Mouse (Mus musculus): ENCODE data around the gene Cdca7. TPM values are rescaled to one million over a fixed set of nuclear protein-coding genes. Genes with fewer than 3 reads are reported as not detected.
A peak's percentile ranks its signal among the peaks of the same experiment; 100 is the strongest.

Gene Cdca7
- polyA plus RNA-seq, 1 experiment from 2014 or later, result 116 TPM

GRCm38 (mm10) chr2:72477221-72477620 is 1.3 kb downstream of the Cdca7 start:
- under 1% methylated on average over 11 of the region's 11 CpGs for WGBS
- peak overlapping the region; percentile 84 for H3K27ac ChIP-seq (ENCODE audit: low read depth, low read length)
- peaks cover 29% of the 10 kb centered on the region for H3K4me1 ChIP-seq (ENCODE audit: control insufficient read depth, insufficient read depth, low read length)
- H3K9me3 ChIP-seq (replicated peaks; ENCODE audit: control insufficient read depth, low read length), result no peaks in the 10 kb centered on the region
- DNase-seq (ENCODE audit: low spot score) (no peak), ATAC-seq (no peak)
- H3K27me3 ChIP-seq (replicated peaks; ENCODE audit: control insufficient read depth, insufficient read depth, low read length), result no peaks in the 10 kb centered on the region
- H3K4me2 ChIP-seq (ENCODE audit: low read length), result peak overlapping the region; percentile 78
- H3K4me3 ChIP-seq (ENCODE audit: low read depth, low read length), result peak overlapping the region; percentile 82
- H3K36me3 ChIP-seq (ENCODE audit: control insufficient read depth, insufficient read depth, low read length), result peaks cover 27% of the 10 kb centered on the region
- H3K9ac ChIP-seq (ENCODE audit: low read length), result peak overlapping the region; percentile 85

GRCm38 (mm10) chr2:72478176-72478575 is 2.2 kb downstream of the Cdca7 start:
- peak overlapping the region; percentile 85; the same call in 1 of the 2 replicates for H3K9ac ChIP-seq (ENCODE audit: low read length)
- peak; percentile 29; the same call in 1 of the 2 replicates for ATAC-seq
- peak overlapping the region; percentile 82 for H3K4me3 ChIP-seq (ENCODE audit: low read depth, low read length)
- peak overlapping the region; percentile 66; the same call in 1 of the 2 replicates for H3K27ac ChIP-seq (ENCODE audit: low read depth, low read length)
- no peaks in the 10 kb centered on the region for H3K9me3 ChIP-seq (replicated peaks; ENCODE audit: control insufficient read depth, low read length)
- peak overlapping the region; percentile 78 for H3K4me2 ChIP-seq (ENCODE audit: low read length)
- WGBS, result 17% methylated on average over 4 of the region's 4 CpGs
- DNase-seq (ENCODE audit: low spot score), result peak; percentile 81
- H3K27me3 ChIP-seq (replicated peaks; ENCODE audit: control insufficient read depth, insufficient read depth, low read length), result no peaks in the 10 kb centered on the region
- peaks cover 29% of the 10 kb centered on the region for H3K4me1 ChIP-seq (ENCODE audit: control insufficient read depth, insufficient read depth, low read length)
- H3K36me3 ChIP-seq (ENCODE audit: control insufficient read depth, insufficient read depth, low read length), result peaks cover 37% of the 10 kb centered on the region

- peaks cover 29% of the 10 kb centered on the region for H3K4me1 ChIP-seq (ENCODE audit: control insufficient read depth, insufficient read depth, low read length)
Observed at GRCm38 (mm10) chr2:72478921-72479320, 3.0 kb downstream of the Cdca7 start.

GRCm38 (mm10) chr2:72479818-72480217 is 3.9 kb downstream of the Cdca7 start:
- Histone ChIP-seq H3K36me3 (ENCODE audit: control insufficient read depth, insufficient read depth, low read length) (peaks cover 53% of the 10 kb centered on the region), H3K9ac (ENCODE audit: low read length) (peak overlapping the region; percentile 55; the same call in 1 of the 2 replicates), H3K4me2 (ENCODE audit: low read length) (peak overlapping the region; percentile 78), H3K27ac (ENCODE audit: low read depth, low read length) (no peak overlapping the region), H3K27me3 (replicated peaks; ENCODE audit: control insufficient read depth, insufficient read depth, low read length) (no peaks in the 10 kb centered on the region), H3K4me1 (ENCODE audit: control insufficient read depth, insufficient read depth, low read length) (peaks cover 29% of the 10 kb centered on the region), H3K4me3 (ENCODE audit: low read depth, low read length) (no peak overlapping the region), H3K9me3 (replicated peaks; ENCODE audit: control insufficient read depth, low read length) (no peaks in the 10 kb centered on the region)
- ATAC-seq, result no peak
- DNase-seq (ENCODE audit: low spot score), result no peak
- WGBS, result 70% methylated on average over 9 of the region's 9 CpGs

More at GRCm38 (mm10) chr2:72478921-72479320, 3.0 kb downstream of the Cdca7 start:
- no peaks in the 10 kb centered on the region for H3K9me3 ChIP-seq (replicated peaks; ENCODE audit: control insufficient read depth, low read length)
- no peak for ATAC-seq
- H3K27me3 ChIP-seq (replicated peaks; ENCODE audit: control insufficient read depth, insufficient read depth, low read length), result no peaks in the 10 kb centered on the region
- peak overlapping the region; percentile 78 for H3K4me2 ChIP-seq (ENCODE audit: low read length)
- H3K27ac ChIP-seq (ENCODE audit: low read depth, low read length), result peak overlapping the region; percentile 66
- H3K36me3 ChIP-seq (ENCODE audit: control insufficient read depth, insufficient read depth, low read length), result peaks cover 44% of the 10 kb centered on the region
- H3K9ac ChIP-seq (ENCODE audit: low read length), result peak overlapping the region; percentile 55; the same call in 1 of the 2 replicates
- peak overlapping the region; percentile 82 for H3K4me3 ChIP-seq (ENCODE audit: low read depth, low read length)
- 18% methylated on average over 13 of the region's 13 CpGs for WGBS
- DNase-seq (ENCODE audit: low spot score), result peak; percentile 44

- ATAC-seq, result no peak
Observed at GRCm38 (mm10) chr2:72491650-72492049, 15.7 kb downstream of the Cdca7 start.

GRCm38 (mm10) chr2:72493039-72493438 is 17.1 kb downstream of the Cdca7 start:
- no peak overlapping the region for H3K4me3 ChIP-seq (ENCODE audit: low read depth, low read length)
- no peak overlapping the region for H3K4me2 ChIP-seq (ENCODE audit: low read length)
- no peak overlapping the region for H3K27ac ChIP-seq (ENCODE audit: low read depth, low read length)
- ATAC-seq (no peak), DNase-seq (ENCODE audit: low spot score) (no peak)
- no peak overlapping the region for H3K9ac ChIP-seq (ENCODE audit: low read length)
- no peaks in the 10 kb centered on the region for H3K36me3 ChIP-seq (ENCODE audit: control insufficient read depth, insufficient read depth, low read length)
- no peaks in the 10 kb centered on the region for H3K4me1 ChIP-seq (ENCODE audit: control insufficient read depth, insufficient read depth, low read length)
- H3K27me3 ChIP-seq (replicated peaks; ENCODE audit: control insufficient read depth, insufficient read depth, low read length), result no peaks in the 10 kb centered on the region
- H3K9me3 ChIP-seq (replicated peaks; ENCODE audit: control insufficient read depth, low read length), result no peaks in the 10 kb centered on the region
- WGBS, result 49% methylated on average over 14 of the region's 14 CpGs

More at GRCm38 (mm10) chr2:72491650-72492049, 15.7 kb downstream of the Cdca7 start:
- Histone ChIP-seq H3K9ac (ENCODE audit: low read length) (no peak overlapping the region), H3K4me2 (ENCODE audit: low read length) (no peak overlapping the region), H3K4me3 (ENCODE audit: low read depth, low read length) (no peak overlapping the region), H3K4me1 (ENCODE audit: control insufficient read depth, insufficient read depth, low read length) (no peaks in the 10 kb centered on the region), H3K27ac (ENCODE audit: low read depth, low read length) (no peak overlapping the region), H3K36me3 (ENCODE audit: control insufficient read depth, insufficient read depth, low read length) (peaks cover 6% of the 10 kb centered on the region; the same call in 1 of the 2 replicates), H3K9me3 (replicated peaks; ENCODE audit: control insufficient read depth, low read length) (no peaks in the 10 kb centered on the region), H3K27me3 (replicated peaks; ENCODE audit: control insufficient read depth, insufficient read depth, low read length) (no peaks in the 10 kb centered on the region)
- DNase-seq (ENCODE audit: low spot score), result no peak
- 53% methylated on average over 7 of the region's 7 CpGs for WGBS

- Histone ChIP-seq H3K9me3 (replicated peaks; ENCODE audit: control insufficient read depth, low read length) (no peaks in the 10 kb centered on the region), H3K9ac (ENCODE audit: low read length) (peak overlapping the region; percentile 26; the same call in 1 of the 2 replicates), H3K4me2 (ENCODE audit: low read length) (peak overlapping the region; percentile 46), H3K27me3 (replicated peaks; ENCODE audit: control insufficient read depth, insufficient read depth, low read length) (no peaks in the 10 kb centered on the region), H3K4me3 (ENCODE audit: low read depth, low read length) (peak overlapping the region; percentile 12; the same call in 1 of the 2 replicates), H3K36me3 (ENCODE audit: control insufficient read depth, insufficient read depth, low read length) (no peaks in the 10 kb centered on the region), H3K4me1 (ENCODE audit: control insufficient read depth, insufficient read depth, low read length) (peaks cover 14% of the 10 kb centered on the region), H3K27ac (ENCODE audit: low read depth, low read length) (no peak overlapping the region)
- WGBS, result 2% methylated on average over 23 of the region's 23 CpGs
- ATAC-seq (no peak), DNase-seq (ENCODE audit: low spot score) (peak; percentile 44)
Observed at GRCm38 (mm10) chr2:72499074-72499721, 23.2 kb downstream of the Cdca7 start.

- H3K27me3 ChIP-seq (replicated peaks; ENCODE audit: control insufficient read depth, insufficient read depth, low read length), result no peaks in the 10 kb centered on the region
- no peaks in the 10 kb centered on the region for H3K9me3 ChIP-seq (replicated peaks; ENCODE audit: control insufficient read depth, low read length)
- H3K4me1 ChIP-seq (ENCODE audit: control insufficient read depth, insufficient read depth, low read length), result peaks cover 14% of the 10 kb centered on the region
- H3K36me3 ChIP-seq (ENCODE audit: control insufficient read depth, insufficient read depth, low read length), result no peaks in the 10 kb centered on the region
- ATAC-seq, result peak; percentile 29; the same call in 1 of the 2 replicates
- H3K27ac ChIP-seq (ENCODE audit: low read depth, low read length), result no peak overlapping the region
- peak overlapping the region; percentile 46; the same call in 1 of the 2 replicates for H3K4me2 ChIP-seq (ENCODE audit: low read length)
- WGBS, result 10% methylated on average over 8 of the region's 8 CpGs
- peak; percentile 42 for DNase-seq (ENCODE audit: low spot score)
- no peak overlapping the region for H3K4me3 ChIP-seq (ENCODE audit: low read depth, low read length)
- peak overlapping the region; percentile 26; the same call in 1 of the 2 replicates for H3K9ac ChIP-seq (ENCODE audit: low read length)
Observed at GRCm38 (mm10) chr2:72499782-72500411, 23.9 kb downstream of the Cdca7 start.

Data from forebrain, embryonic 14.5 days (tissue).